Mouse (Mus musculus): ENCODE measurements around the gene Bpnt1.

DNA sequence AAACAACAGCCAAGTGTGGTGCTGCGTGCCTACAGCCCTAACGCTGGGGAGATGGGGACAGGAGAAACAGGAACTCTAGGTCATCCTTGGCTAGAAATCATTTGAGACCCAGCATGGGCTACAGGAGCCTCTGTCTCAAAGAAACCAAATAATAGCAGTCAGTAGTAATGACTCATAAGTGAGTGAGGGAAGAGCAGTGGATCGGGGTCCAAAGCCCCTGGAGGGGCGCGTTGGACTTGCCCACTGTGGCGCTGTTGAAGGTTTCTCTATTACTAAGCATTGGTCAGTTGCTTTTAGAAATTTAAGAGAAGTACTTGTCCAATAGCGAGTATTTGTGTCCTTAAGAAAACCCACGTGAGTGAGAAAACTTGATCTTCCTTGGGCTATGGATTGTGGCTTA lies 21.4 kb downstream of the Bpnt1 start:
- TF ChIP-seq CTCF (IDR thresholded peaks at IDR 0.05; ENCODE audit: low read depth) (no peak), EP300 (IDR thresholded peaks at IDR 0.05; ENCODE audit: low read depth) (no peak)
